ENCODE assay signal across 8 mouse cellular contexts in the genomic region with DNA sequence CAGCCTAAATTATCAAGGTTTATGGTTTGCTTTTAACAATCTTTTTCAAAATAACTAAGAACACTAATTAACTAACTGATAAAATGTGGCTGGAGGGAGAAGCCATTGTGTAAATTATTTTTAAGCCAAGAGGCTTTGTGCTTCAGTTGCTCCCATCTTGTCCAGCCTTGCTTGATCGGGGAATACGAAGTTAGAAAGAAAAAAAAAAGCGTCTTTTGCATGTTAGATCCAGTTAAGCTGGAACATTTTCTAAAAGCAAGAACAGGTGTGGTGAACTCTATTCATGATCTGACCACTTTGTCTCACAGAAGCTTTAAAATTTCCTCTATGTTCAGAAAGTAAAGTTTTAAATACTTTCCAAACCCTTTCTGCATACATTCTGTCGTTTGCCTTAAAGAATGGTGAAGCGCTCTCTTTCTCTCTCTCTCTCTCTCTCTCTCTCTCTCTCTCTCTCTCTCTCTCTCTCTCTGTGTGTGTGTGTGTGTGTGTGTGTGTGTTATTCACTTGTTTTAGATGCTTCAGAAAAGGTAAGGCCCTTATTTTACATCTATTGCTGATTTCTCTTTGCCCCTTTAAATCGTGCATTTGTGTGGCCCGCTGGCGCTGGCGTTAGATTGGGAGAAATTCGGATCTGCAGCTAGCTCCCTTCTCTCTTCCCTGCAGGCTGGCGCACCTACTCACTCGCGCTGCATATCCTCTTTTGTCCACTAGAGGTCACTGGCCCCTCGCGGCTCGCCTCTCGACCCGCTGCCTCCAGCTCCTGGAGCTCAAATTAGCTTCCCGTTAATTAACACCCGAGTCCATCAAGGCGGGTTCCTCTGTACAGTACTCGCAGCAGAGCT.
DNase-seq lines count a peak whose midpoint lies in the region; ATAC-seq and TF ChIP-seq lines count a peak whose summit lies in the region.

No protein-coding gene starts in this region.

- no peak for TF ChIP-seq POLR2A in lung, adult 2 months (IDR thresholded peaks at IDR 0.05; ENCODE audit: borderline replicate concordance, extremely low read depth, low read depth, low read length)

- peak overlapping the region; percentile 100 for H3K9ac ChIP-seq in forebrain, embryonic 14.5 days (ENCODE audit: low read length)

- H3K4me2 ChIP-seq in forebrain, embryonic 14.5 days (ENCODE audit: low read length): peak overlapping the region; percentile 86

- intact Hi-C loops in heart, postnatal 14 days (cut with DNase I): loop anchor here (5.0 kb wide), 3 partner anchors 633 to 1453 kb away; no protein-coding TSS in a partner anchor

- peak; percentile 37 for DNase-seq in c-Kit-positive CD71-positive TER-119-positive erythroid progenitor cells, embryonic 14.5 days (ENCODE audit: low spot score)
- DNase-seq in forebrain, embryonic 14.5 days (ENCODE audit: low spot score): peak; percentile 97
- peak; percentile 81 to 87 for DNase-seq in heart, postnatal 14 days
- DNase-seq in layer of hippocampus, adult 11-12 months (ENCODE audit: low spot score): peak; percentile 93
- peak; percentile 56 for DNase-seq in lung, adult 2 months
- DNase-seq in testis, postnatal 14 days (ENCODE audit: low spot score): peak; percentile 75

- H3K27me3 ChIP-seq in E14TG2a.4 (ENCODE audit: insufficient read depth, low read length): peaks cover 65% of the 10 kb centered on the region
- no peaks in the 10 kb centered on the region for H3K27me3 ChIP-seq in forebrain, embryonic 14.5 days (replicated peaks; ENCODE audit: control insufficient read depth, insufficient read depth, low read length)

- 2% methylated on average over 22 of the region's 22 CpGs for WGBS in forebrain, embryonic 14.5 days
- WGBS in lung, adult 2 months: 3% methylated on average over 22 of the region's 22 CpGs

- H3K4me1 ChIP-seq in E14TG2a.4 (replicated peaks; ENCODE audit: low read depth, low read length): peaks cover 61% of the 10 kb centered on the region
- H3K4me1 ChIP-seq in forebrain, embryonic 14.5 days (ENCODE audit: control insufficient read depth, insufficient read depth, low read length): peaks cover 4% of the 10 kb centered on the region
- H3K4me1 ChIP-seq in lung, adult 2 months (ENCODE audit: control insufficient read depth, insufficient read depth, low read length): no peaks in the 10 kb centered on the region; the same call in 1 of the 2 replicates

- peak overlapping the region; percentile 100 for H3K27ac ChIP-seq in forebrain, embryonic 14.5 days (ENCODE audit: low read depth, low read length)

- H3K36me3 ChIP-seq in E14TG2a.4 (ENCODE audit: insufficient read depth, low read length): no peaks in the 10 kb centered on the region
- H3K36me3 ChIP-seq in forebrain, embryonic 14.5 days (ENCODE audit: control insufficient read depth, insufficient read depth, low read length): 0 out of 2 replicates have a peak, but pooled peaks cover 3% of the 10 kb centered on the region

- TF ChIP-seq CTCF in E14TG2a.4 (conservative IDR thresholded peaks at IDR 0.05; ENCODE audit: low read length): peak; percentile 92
- peak; percentile 88 for TF ChIP-seq CTCF in lung, adult 2 months (IDR thresholded peaks at IDR 0.05; ENCODE audit: insufficient read depth, low read length)

- ATAC-seq in forebrain, embryonic 14.5 days: peak; percentile 90
- peak; percentile 87 for ATAC-seq in neutrophil, adult 5-6 weeks (ENCODE audit: extremely low read depth, insufficient number of reproducible peaks, low FRiP score, poor library complexity, severe bottlenecking)

- H3K9me3 ChIP-seq in E14TG2a.4 (ENCODE audit: low read length): no peaks in the 10 kb centered on the region
- no peaks in the 10 kb centered on the region for H3K9me3 ChIP-seq in forebrain, embryonic 14.5 days (replicated peaks; ENCODE audit: control insufficient read depth, low read length)

- H3K4me3 ChIP-seq in E14TG2a.4 (replicated peaks; ENCODE audit: low read length): peak overlapping the region; percentile 43
- peak overlapping the region; percentile 78 for H3K4me3 ChIP-seq in forebrain, embryonic 14.5 days (ENCODE audit: low read depth, low read length)
- no peak overlapping the region for H3K4me3 ChIP-seq in lung, adult 2 months (replicated peaks; ENCODE audit: extremely low read depth, low read depth, low read length)

Comparison
In these comparisons a context has a peak if more than half of its experiments do, and no peak if none do; other contexts are left out.
1. DNase-seq: peak in every context shown above with its lines; median percentile 97 in forebrain, embryonic 14.5 days; 93 in layer of hippocampus, adult 11-12 months; 84 in heart, postnatal 14 days; 75 in testis, postnatal 14 days; 56 in lung, adult 2 months; 37 in c-Kit-positive CD71-positive TER-119-positive erythroid progenitor cells, embryonic 14.5 days.